Mouse (Mus musculus): ENCODE data around the gene Mpzl3.

GRCm38 (mm10) chr9:45011291-45011690 lies 43.7 kb upstream of the Mpzl3 start:
- TF ChIP-seq CTCF (IDR thresholded peaks at IDR 0.05; ENCODE audit: extremely low read depth, insufficient read depth, low read length) (no peak), POLR2A (IDR thresholded peaks at IDR 0.05; ENCODE audit: extremely low read depth, insufficient read depth, low read length) (no peak)

Measured in cortical plate, adult 2 months (tissue).